Mouse (Mus musculus) intestine, postnatal 0 days (tissue): ENCODE results near the gene Ubtd2. TPM values are rescaled to one million over a fixed set of nuclear protein-coding genes. Genes with fewer than 3 reads are reported as not detected.
"Not testable (repeated sequence)": the region's sequence is repeated elsewhere in the genome, so short reads cannot be mapped to it uniquely, and the experiment has no call there.

Source experiments
- ATAC-seq: fragments of 200-750 bp; cut with Nextera tagmentation; 2 replicates; pipeline ENCODE4 v1.8.0; 2017; ENCODE audit warnings: mild to moderate bottlenecking, moderate TSS enrichment, moderate library complexity
- H3K27ac ChIP-seq: fragments of 300-500 bp; sonication (generic); 2 replicates; pipeline ENCODE4 v1.5.1; 2014; ENCODE audit warnings: mild to moderate bottlenecking, low read depth, low read length, moderate library complexity
- H3K27me3 ChIP-seq: fragments of 300-500 bp; sonication (generic); replicated peaks from 2 replicates; pipeline ENCODE4 v1.6.1; 2014; ENCODE audit warnings: low read length, mixed read lengths; ENCODE audit not compliant: control insufficient read depth, insufficient read depth
- H3K36me3 ChIP-seq: fragments of 300-500 bp; sonication (generic); 2 replicates; pipeline ENCODE4 v1.6.1; 2014; ENCODE audit warnings: mild to moderate bottlenecking, moderate library complexity; ENCODE audit not compliant: control insufficient read depth, insufficient read depth
- H3K4me1 ChIP-seq: fragments of 300-500 bp; sonication (generic); replicated peaks from 2 replicates; pipeline ENCODE4 v1.6.1; 2014; ENCODE audit warnings: antibody characterized with exemption, low read length, mixed read lengths; ENCODE audit not compliant: control insufficient read depth, insufficient read depth
- H3K4me2 ChIP-seq: fragments of 300-500 bp; sonication (generic); replicated peaks from 2 replicates; pipeline ENCODE4 v1.6.1; 2014; ENCODE audit warnings: low read depth, mild to moderate bottlenecking, moderate library complexity
- H3K4me3 ChIP-seq: fragments of 300-500 bp; sonication (generic); 2 replicates; pipeline ENCODE4 v1.5.1; 2014; ENCODE audit warnings: low read depth, low read length
- H3K9ac ChIP-seq: fragments of 300-500 bp; sonication (generic); 2 replicates; pipeline ENCODE4 v1.6.1; 2014; ENCODE audit warnings: mild to moderate bottlenecking, low read depth, low read length
- H3K9me3 ChIP-seq: fragments of 300-500 bp; sonication (generic); 2 replicates; pipeline ENCODE4 v1.6.1; 2016; ENCODE audit warnings: mixed run types; ENCODE audit not compliant: control insufficient read depth
- CTCF ChIP-seq: sonication (generic); IDR thresholded peaks from 2 replicates; pipeline ENCODE4 v1.5.1; 2016; ENCODE audit warnings: low read depth, mild to moderate bottlenecking, control low read depth, antibody characterized with exemption, moderate library complexity
- WGBS: fragments of 180-500 bp; shearing (Covaris S2); extraction: QIAGEN DNeasy Blood & Tissue Kit; methylation state at CpG from one replicate; pipeline ENCODE4 v1.1.7; 2014; 5-methylcytosine and 5-hydroxymethylcytosine counted together
- polyA plus RNA-seq: library from polyadenylated mRNA; unstranded; fragments of >200 nt; fragmentation: Nextera tagmentation; extraction: Ambion mirVana; gene quantifications from 2 replicates; pipeline ENCODE4 v1.2.1, GENCODE M21; 2015

The Ubtd2 gene
- polyA plus RNA-seq, 1 experiment from 2014 or later: 7.9 TPM

DNA sequence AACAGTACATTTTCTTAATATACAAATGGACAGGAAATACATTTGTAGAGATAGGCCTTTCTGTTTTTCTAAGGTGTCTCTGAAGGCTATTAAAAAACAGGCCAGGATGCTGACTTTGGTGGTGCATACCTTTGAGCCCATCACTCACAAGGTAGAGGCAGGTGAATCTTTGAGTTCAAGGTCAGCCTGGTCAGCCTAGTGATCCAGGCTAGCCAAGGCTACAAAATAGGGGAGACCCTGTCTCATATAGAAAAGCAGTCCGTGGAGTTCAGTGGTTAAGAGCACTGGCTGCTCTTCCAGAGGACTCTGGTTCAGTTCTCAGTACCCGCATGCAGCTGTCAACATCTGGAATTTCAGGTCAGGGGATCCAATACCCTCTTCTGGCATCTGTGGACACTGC lies 48.5 kb downstream of the Ubtd2 start:
- 98% methylated on average over 2 of the region's 2 CpGs for WGBS
- H3K4me2 ChIP-seq: no peak overlapping the region
- no peak overlapping the region for H3K27ac ChIP-seq
- no peaks in the 10 kb centered on the region for H3K4me1 ChIP-seq
- TF ChIP-seq CTCF: no peak
- no peak overlapping the region for H3K9ac ChIP-seq
- H3K27me3 ChIP-seq: no peaks in the 10 kb centered on the region
- no peaks in the 10 kb centered on the region for H3K9me3 ChIP-seq
- ATAC-seq: no peak
- H3K4me3 ChIP-seq: no peak overlapping the region
- no peaks in the 10 kb centered on the region for H3K36me3 ChIP-seq

- Histone ChIP-seq H3K4me2 (no peak overlapping the region), H3K27ac (no peak overlapping the region), H3K27me3 (no peaks in the 10 kb centered on the region), H3K4me1 (no peaks in the 10 kb centered on the region), H3K4me3 (no peak overlapping the region), H3K9me3 (no peaks in the 10 kb centered on the region), H3K36me3 (no peaks in the 10 kb centered on the region), H3K9ac (no peak overlapping the region)
- ATAC-seq: no peak
- 53% methylated on average over 7 of the region's 7 CpGs for WGBS
- no peak for TF ChIP-seq CTCF
Observed at GRCm38 (mm10) chr11:32505091-32505739, 50.0 kb downstream of the Ubtd2 start.

- Histone ChIP-seq H3K36me3 (no peaks in the 10 kb centered on the region), H3K4me2 (no peak overlapping the region), H3K9me3 (no peaks in the 10 kb centered on the region), H3K4me3 (no peak overlapping the region), H3K27me3 (no peaks in the 10 kb centered on the region), H3K4me1 (no peaks in the 10 kb centered on the region), H3K27ac (no peak overlapping the region), H3K9ac (no peak overlapping the region)
- 72% methylated on average over 1 of the region's 1 CpGs for WGBS
- no peak for ATAC-seq
- peak; percentile 31; the same call in 1 of the 2 replicates for TF ChIP-seq CTCF
Observed at GRCm38 (mm10) chr11:32510930-32511329, 55.8 kb downstream of the Ubtd2 start.

GRCm38 (mm10) chr11:32514853-32515252 lies 59.7 kb downstream of the Ubtd2 start:
- H3K36me3 ChIP-seq, H3K27me3 ChIP-seq, H3K9ac ChIP-seq, H3K27ac ChIP-seq, H3K4me2 ChIP-seq, ATAC-seq, H3K4me1 ChIP-seq, H3K4me3 ChIP-seq, H3K9me3 ChIP-seq: not testable (repeated sequence)
- 92% methylated on average over 5 of the region's 5 CpGs for WGBS

DNA sequence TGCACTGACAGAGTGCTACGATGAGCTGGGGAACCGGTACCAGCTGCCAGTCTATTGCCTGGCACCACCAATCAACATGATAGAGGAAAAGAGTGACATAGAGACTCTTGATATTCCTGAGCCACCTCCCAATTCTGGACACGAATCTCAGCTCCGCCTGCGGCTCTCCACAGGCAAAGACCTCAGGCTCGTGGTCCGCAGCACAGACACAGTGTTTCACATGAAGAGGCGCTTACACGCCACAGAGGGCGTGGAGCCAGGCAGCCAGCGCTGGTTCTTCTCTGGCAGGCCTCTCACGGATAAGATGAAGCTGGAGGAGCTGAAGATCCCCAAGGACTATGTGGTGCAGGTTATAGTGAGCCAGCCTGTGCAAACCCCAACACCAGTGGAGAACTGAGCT lies 60.9 kb downstream of the Ubtd2 start:
- Histone ChIP-seq H3K9me3 (no peaks in the 10 kb centered on the region), H3K27ac (no peak overlapping the region), H3K4me2 (no peak overlapping the region), H3K9ac (no peak overlapping the region), H3K4me3 (no peak overlapping the region), H3K36me3 (no peaks in the 10 kb centered on the region), H3K27me3 (no peaks in the 10 kb centered on the region), H3K4me1 (no peaks in the 10 kb centered on the region)
- WGBS: 88% methylated on average over 12 of the region's 12 CpGs
- no peak for TF ChIP-seq CTCF
- ATAC-seq: no peak

GRCm38 (mm10) chr11:32516916-32517712 lies 61.9 kb downstream of the Ubtd2 start:
- Histone ChIP-seq H3K27me3 (no peaks in the 10 kb centered on the region), H3K9ac (no peak overlapping the region), H3K9me3 (no peaks in the 10 kb centered on the region), H3K27ac (no peak overlapping the region), H3K4me1 (no peaks in the 10 kb centered on the region), H3K36me3 (no peaks in the 10 kb centered on the region), H3K4me2 (no peak overlapping the region), H3K4me3 (no peak overlapping the region)
- ATAC-seq: no peak
- TF ChIP-seq CTCF: no peak
- 86% methylated on average over 8 of the region's 8 CpGs for WGBS
